Mouse (Mus musculus) stomach, postnatal 0 days (tissue): ENCODE results near the gene Zcchc14.

Source experiments
- CTCF ChIP-seq: IDR thresholded peaks from 2 replicates; pipeline ENCODE4 v1.5.1; 2016; ENCODE audit warnings: antibody characterized with exemption, low read depth, mild to moderate bottlenecking, moderate library complexity
- EP300 ChIP-seq: optimal IDR thresholded peaks from 2 replicates; pipeline ENCODE3; 2016; ENCODE audit warnings: antibody characterized with exemption

DNA sequence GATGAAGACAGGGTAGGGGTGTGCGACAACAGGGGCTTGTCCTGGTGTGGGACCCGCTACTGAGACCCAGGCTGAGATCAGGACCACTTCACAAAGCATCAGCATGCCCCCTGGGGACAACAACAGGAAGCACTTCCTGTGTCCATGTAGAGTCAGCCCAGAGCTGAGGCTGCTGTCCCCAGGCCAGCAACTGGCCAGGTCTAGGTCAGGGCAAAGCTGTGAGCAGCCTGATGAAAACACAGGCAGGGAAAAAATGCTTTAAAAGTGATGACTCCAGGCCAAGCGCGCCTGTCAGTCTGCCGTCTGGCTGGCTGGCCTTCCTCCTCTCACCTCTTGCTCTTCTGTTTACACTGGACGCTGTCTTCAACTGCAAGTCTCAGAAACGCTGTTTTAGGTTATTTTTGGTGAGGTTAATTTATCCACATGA lies 21.0 kb downstream of the Zcchc14 start:
- TF ChIP-seq CTCF (peak; percentile 25), EP300 (no peak)
